Mouse (Mus musculus) liver, embryonic 14.5 days (tissue): ENCODE data around the gene Gm17490. TPM values are rescaled to one million over a fixed set of nuclear protein-coding genes. Genes with fewer than 3 reads are reported as not detected.

Experiments
- ATAC-seq: fragments of 200-750 bp; cut with Nextera tagmentation; 2 replicates; pipeline ENCODE4 v1.8.0; 2017; ENCODE audit warnings: moderate number of reproducible peaks, mild to moderate bottlenecking, moderate library complexity; ENCODE audit not compliant: insufficient read depth
- DNase-seq, 3 experiments: peaks; one replicate each; pipeline ENCODE4 v3.0.0-alpha.2; 2012 to 2013; ENCODE audit warnings: low read depth in 3 of 3, low spot score in 3 of 3
- H3K27ac ChIP-seq: fragments of 300-500 bp; sonication (generic); 2 replicates; pipeline ENCODE4 v1.5.1; 2014; ENCODE audit warnings: moderate library complexity, mild to moderate bottlenecking, control low read depth, inconsistent platforms
- H3K27me3 ChIP-seq: fragments of 300-500 bp; sonication (generic); 2 replicates; pipeline ENCODE4 v1.6.1; 2014; ENCODE audit warnings: mild to moderate bottlenecking, low read length, moderate library complexity; ENCODE audit not compliant: control insufficient read depth, insufficient read depth
- H3K36me3 ChIP-seq: fragments of 300-500 bp; sonication (generic); replicated peaks from 2 replicates; pipeline ENCODE4 v1.6.1; 2014; ENCODE audit warnings: low read depth; ENCODE audit not compliant: control insufficient read depth, insufficient read depth
- H3K4me1 ChIP-seq, 2 experiments: fragments of 200-500 bp in 1 of 2; fragments of 300-500 bp in 1 of 2; sonication (generic) in 1 of 2; replicated peaks; 2 replicates each; pipeline ENCODE4 v1.6.1; 2012 to 2014; ENCODE audit warnings: antibody characterized with exemption in 1 of 2, inconsistent platforms in 1 of 2, low read length in 1 of 2; ENCODE audit not compliant: control insufficient read depth in 2 of 2, insufficient read depth in 2 of 2
- H3K4me2 ChIP-seq: fragments of 300-500 bp; sonication (generic); 2 replicates; pipeline ENCODE4 v1.6.1; 2014; ENCODE audit warnings: low read depth, mild to moderate bottlenecking, control low read depth, moderate library complexity
- H3K4me3 ChIP-seq, 2 experiments: fragments of 200-500 bp in 1 of 2; fragments of 300-500 bp in 1 of 2; sonication (generic) in 1 of 2; 2 replicates each; pipeline ENCODE4 v1.5.1; 2012 to 2014; ENCODE audit warnings: low read depth in 2 of 2, low read length in 2 of 2, mild to moderate bottlenecking in 2 of 2, control low read depth in 1 of 2, inconsistent platforms in 1 of 2, moderate library complexity in 1 of 2; ENCODE audit not compliant: insufficient read depth in 1 of 2
- H3K9ac ChIP-seq: fragments of 300-500 bp; sonication (generic); replicated peaks from 2 replicates; pipeline ENCODE4 v1.6.1; 2014; ENCODE audit warnings: mild to moderate bottlenecking, control low read depth, moderate library complexity
- H3K9me3 ChIP-seq: fragments of 300-500 bp; sonication (generic); 2 replicates; pipeline ENCODE4 v1.6.1; 2016; ENCODE audit warnings: low read length, mixed read lengths; ENCODE audit not compliant: control insufficient read depth
- CTCF ChIP-seq: IDR thresholded peaks from 2 replicates; pipeline ENCODE4 v1.5.1; 2016; ENCODE audit warnings: antibody characterized with exemption, low read depth, control low read depth
- EP300 ChIP-seq: IDR thresholded peaks from 2 replicates; pipeline ENCODE4 v1.6.1; 2016; ENCODE audit warnings: antibody characterized with exemption, low read depth
- WGBS: fragments of 180-500 bp; shearing (Covaris S2); extraction: QIAGEN DNeasy Blood & Tissue Kit; methylation state at CpG from one replicate; pipeline ENCODE4 v1.1.7; 2014; ENCODE audit not compliant: insufficient replicate concordance; 5-methylcytosine and 5-hydroxymethylcytosine counted together
- polyA plus RNA-seq, 2 experiments: library from polyadenylated mRNA; depleted of rRNA in 1 of 2; stranded (reverse) in 1 of 2; unstranded in 1 of 2; fragments of >200 nt; fragmentation: Nextera tagmentation in 1 of 2; extraction: Ambion mirVana in 1 of 2; gene quantifications; 2 replicates each; pipeline versions ENCODE4 v1.2.1 to v1.2.3; 2012 to 2014

Gene Gm17490
- polyA plus RNA-seq, 2 experiments = not detected

DNA sequence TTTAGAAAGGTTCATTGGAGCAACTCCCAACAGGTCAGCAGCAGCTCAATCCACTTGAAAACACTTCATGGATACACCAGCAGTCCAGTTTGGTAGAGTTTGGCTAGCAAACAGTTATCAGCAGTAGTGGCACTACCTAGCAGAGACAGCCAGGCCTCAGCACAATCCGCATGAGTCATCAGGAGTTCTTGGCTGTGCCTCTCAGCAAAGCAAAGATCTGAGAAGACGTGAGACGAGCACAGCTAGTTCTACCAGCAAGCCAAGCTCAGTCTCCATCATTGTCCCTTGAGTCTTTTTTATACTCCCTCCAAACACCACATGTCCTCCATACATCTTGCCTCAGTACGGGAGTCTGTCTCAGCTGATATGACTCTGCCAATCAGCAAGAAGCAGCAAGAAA is 46.7 kb downstream of the Gm17490 start:
- Histone ChIP-seq H3K9me3 (no peaks in the 10 kb centered on the region), H3K4me1 (no peaks in the 10 kb centered on the region), H3K9ac (no peak overlapping the region), H3K4me2 (no peak overlapping the region), H3K4me3 (no peak overlapping the region), H3K27ac (no peak overlapping the region), H3K36me3 (peaks cover 3% of the 10 kb centered on the region; the same call in 1 of the 2 replicates), H3K27me3 (no peaks in the 10 kb centered on the region)
- DNase-seq = no peak
- no peak for ATAC-seq
- WGBS = 80% methylated on average over 4 of the region's 4 CpGs
- TF ChIP-seq EP300 (no peak), CTCF (no peak)

DNA sequence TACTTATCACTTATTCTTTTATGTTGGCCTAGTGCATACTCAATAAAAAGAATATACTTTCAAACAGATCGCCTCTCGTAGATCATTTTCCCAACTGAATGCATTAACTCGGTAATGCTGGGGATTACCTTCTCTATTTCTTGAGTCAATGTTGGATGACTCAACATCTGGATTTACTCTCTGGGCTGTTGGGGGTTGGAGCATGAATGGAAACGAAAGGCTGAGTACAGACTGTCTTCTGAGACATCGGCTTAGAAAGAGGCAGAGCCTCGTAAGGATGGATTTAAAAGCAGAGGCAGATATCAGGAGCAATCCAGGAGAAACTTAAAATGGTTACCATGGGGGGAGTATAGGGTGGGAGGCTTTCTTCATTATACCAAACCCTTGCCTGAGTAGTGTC is 47.9 kb downstream of the Gm17490 start:
- H3K4me2 ChIP-seq = no peak overlapping the region
- H3K9ac ChIP-seq = no peak overlapping the region
- WGBS = 73% methylated on average over 6 of the region's 6 CpGs
- DNase-seq (no peak), ATAC-seq (no peak)
- H3K27ac ChIP-seq = no peak overlapping the region
- no peaks in the 10 kb centered on the region for H3K9me3 ChIP-seq
- H3K27me3 ChIP-seq = no peaks in the 10 kb centered on the region
- no peak overlapping the region for H3K4me3 ChIP-seq
- no peaks in the 10 kb centered on the region for H3K4me1 ChIP-seq
- TF ChIP-seq EP300 = no peak
- TF ChIP-seq CTCF = no peak
- no peaks in the 10 kb centered on the region for H3K36me3 ChIP-seq

Other genes with a start within 250 kb of the Gm17490 start
- 4.6 and 5.2 TPM in 2 replicates for gene Pfkfb3, start 72.2 kb downstream of the Gm17490 start, polyA plus RNA-seq (2012; rRNA removed)
- 2.6 and 3.5 TPM in 2 replicates for gene Pfkfb3, start 72.2 kb downstream of the Gm17490 start, polyA plus RNA-seq (2014; fragmentation: Nextera tagmentation; extraction: Ambion mirVana)
- 28.3 and 63.0 TPM in 2 replicates for gene Rbm17, start 22.1 kb downstream of the Gm17490 start, polyA plus RNA-seq (2012; rRNA removed)
- gene Rbm17, start 22.1 kb downstream of the Gm17490 start, polyA plus RNA-seq (2014; fragmentation: Nextera tagmentation; extraction: Ambion mirVana) = 53.2 and 54.0 TPM in 2 replicates
- 0.01 TPM in 1 of 2 replicates, not detected in the other for gene Il2ra, start 16.5 kb upstream of the Gm17490 start, polyA plus RNA-seq (2012; rRNA removed)
- not detected in 2 replicates for gene Il2ra, start 16.5 kb upstream of the Gm17490 start, polyA plus RNA-seq (2014; fragmentation: Nextera tagmentation; extraction: Ambion mirVana)
- gene Il15ra, start 79.0 kb upstream of the Gm17490 start, polyA plus RNA-seq (2012; rRNA removed) = 3.8 and 5.9 TPM in 2 replicates
- 3.7 and 5.1 TPM in 2 replicates for gene Il15ra, start 79.0 kb upstream of the Gm17490 start, polyA plus RNA-seq (2014; fragmentation: Nextera tagmentation; extraction: Ambion mirVana)
- gene Fbh1, start 151.3 kb upstream of the Gm17490 start, polyA plus RNA-seq (2012; rRNA removed) = 9.3 and 13.0 TPM in 2 replicates
- 24.8 and 28.6 TPM in 2 replicates for gene Fbh1, start 151.3 kb upstream of the Gm17490 start, polyA plus RNA-seq (2014; fragmentation: Nextera tagmentation; extraction: Ambion mirVana)
- gene Ankrd16, start 151.6 kb upstream of the Gm17490 start, polyA plus RNA-seq (2012; rRNA removed) = 19.0 and 21.4 TPM in 2 replicates
- 4.0 and 6.2 TPM in 2 replicates for gene Ankrd16, start 151.6 kb upstream of the Gm17490 start, polyA plus RNA-seq (2014; fragmentation: Nextera tagmentation; extraction: Ambion mirVana)